16 mouse cellular contexts compared by ENCODE assay signal in the genomic region with DNA sequence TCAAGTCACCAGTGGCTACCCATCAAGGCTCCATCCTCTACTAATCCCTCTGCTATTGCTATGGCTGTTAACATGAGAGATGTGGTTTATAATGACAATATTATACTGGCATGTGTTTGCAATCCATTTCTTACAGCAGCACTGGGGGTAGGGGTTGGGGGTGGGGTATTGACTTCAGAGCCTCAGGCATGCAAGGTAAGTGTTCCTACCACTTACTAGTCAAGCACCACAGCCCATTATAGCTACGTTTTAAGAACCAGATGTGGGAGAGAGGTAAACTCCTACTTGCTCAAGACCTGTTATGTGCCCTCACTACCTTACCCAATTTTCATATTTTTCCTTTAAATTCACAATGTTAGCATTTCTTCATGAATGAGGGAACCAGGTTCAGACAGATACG.
"Had no signal": no experiment of that assay in that cellular context is flagged by ENCODE, and none has a peak within 500 bp of the region (broad histone marks: within the 10 kb centered on the region; RNA-seq: fewer than 3 reads in every experiment).

No protein-coding gene starts in this region.

- ATAC-seq: lung, postnatal 0 days; midbrain, embryonic 13.5 days; midbrain, embryonic 15.5 days had no signal

- H3K4me1 ChIP-seq: lung, embryonic 15.5 days; megakaryocyte, embryonic 14.5 days; midbrain, embryonic 13.5 days; midbrain, embryonic 15.5 days; neural tube, embryonic 12.5 days; stomach, embryonic 15.5 days had no signal

- H3K9me3 ChIP-seq: lung, embryonic 15.5 days; midbrain, embryonic 13.5 days; midbrain, embryonic 15.5 days; neural tube, embryonic 12.5 days; stomach, embryonic 15.5 days had no signal

- H3K27me3 ChIP-seq: lung, embryonic 15.5 days; megakaryocyte, embryonic 14.5 days; midbrain, embryonic 13.5 days; midbrain, embryonic 15.5 days; neural tube, embryonic 12.5 days; stomach, embryonic 15.5 days had no signal

- DNase-seq: lung, adult 2 months; lung, postnatal 14 days; lung, postnatal 36 days; right cerebral cortex, postnatal 14 days; thymus, adult 2 months; thymus, postnatal 25 days had no signal

- H3K27ac ChIP-seq: lung, embryonic 15.5 days; macrophage; midbrain, embryonic 13.5 days; midbrain, embryonic 15.5 days; neural tube, embryonic 12.5 days; stomach, embryonic 15.5 days; stomach, postnatal 0 days had no signal

- H3K4me2 ChIP-seq: lung, embryonic 15.5 days; midbrain, embryonic 11.5 days; midbrain, embryonic 13.5 days; midbrain, embryonic 15.5 days; neural tube, embryonic 12.5 days; stomach, embryonic 15.5 days had no signal

- H3K9ac ChIP-seq: lung, embryonic 15.5 days; midbrain, embryonic 13.5 days; midbrain, embryonic 15.5 days; neural tube, embryonic 12.5 days; stomach, embryonic 15.5 days had no signal

- H3K36me3 ChIP-seq: lung, embryonic 15.5 days; midbrain, embryonic 13.5 days; midbrain, embryonic 15.5 days; neural tube, embryonic 12.5 days; stomach, embryonic 15.5 days had no signal

- H3K4me3 ChIP-seq: lung, embryonic 15.5 days; megakaryocyte, embryonic 14.5 days; midbrain, embryonic 13.5 days; midbrain, embryonic 15.5 days; neural tube, embryonic 12.5 days; stomach, embryonic 15.5 days had no signal
